Mouse (Mus musculus) forebrain, embryonic 13.5 days (tissue): ENCODE measurements around the gene Bmpr2. TPM values are rescaled to one million over a fixed set of nuclear protein-coding genes. Genes with fewer than 3 reads are reported as not detected.

Experiments
- ATAC-seq: fragments of 200-750 bp; cut with Nextera tagmentation; 2 replicates; pipeline ENCODE4 v1.8.0; 2017
- H3K27ac ChIP-seq: fragments of 300-500 bp; sonication (generic); 2 replicates; pipeline ENCODE4 v1.5.1; 2015; ENCODE audit warnings: inconsistent platforms, mild to moderate bottlenecking, moderate library complexity
- H3K27me3 ChIP-seq: fragments of 300-500 bp; sonication (generic); 2 replicates; pipeline ENCODE4 v1.6.1; 2015; ENCODE audit warnings: mild to moderate bottlenecking, inconsistent platforms
- H3K36me3 ChIP-seq: fragments of 300-500 bp; sonication (generic); 2 replicates; pipeline ENCODE4 v1.6.1; 2015; ENCODE audit warnings: mild to moderate bottlenecking, inconsistent platforms; ENCODE audit not compliant: poor library complexity, severe bottlenecking
- H3K4me1 ChIP-seq: fragments of 300-500 bp; sonication (generic); 2 replicates; pipeline ENCODE4 v1.6.1; 2015; ENCODE audit warnings: inconsistent platforms
- H3K4me2 ChIP-seq: fragments of 300-500 bp; sonication (generic); 2 replicates; pipeline ENCODE4 v1.6.1; 2015; ENCODE audit warnings: inconsistent platforms, mild to moderate bottlenecking, moderate library complexity
- H3K4me3 ChIP-seq: fragments of 300-500 bp; sonication (generic); 2 replicates; pipeline ENCODE4 v1.5.1; 2015; ENCODE audit warnings: mild to moderate bottlenecking, inconsistent platforms
- H3K9ac ChIP-seq: fragments of 300-500 bp; sonication (generic); 2 replicates; pipeline ENCODE4 v1.6.1; 2015; ENCODE audit warnings: mild to moderate bottlenecking, inconsistent platforms
- H3K9me3 ChIP-seq: fragments of 300-500 bp; sonication (generic); replicated peaks from 2 replicates; pipeline ENCODE4 v1.6.1; 2016; ENCODE audit warnings: inconsistent platforms
- WGBS: fragments of 180-500 bp; shearing (Covaris S2); methylation state at CpG from one replicate; pipeline ENCODE4 v1.1.7; 2015; 5-methylcytosine and 5-hydroxymethylcytosine counted together
- polyA plus RNA-seq: library from polyadenylated mRNA; unstranded; fragments of >200 nt; fragmentation: Nextera tagmentation; extraction: Ambion mirVana; gene quantifications from 2 replicates; pipeline ENCODE4 v1.2.1, GENCODE M21; 2015

Gene Bmpr2
- polyA plus RNA-seq, 1 experiment from 2014 or later = 12.6 TPM

DNA sequence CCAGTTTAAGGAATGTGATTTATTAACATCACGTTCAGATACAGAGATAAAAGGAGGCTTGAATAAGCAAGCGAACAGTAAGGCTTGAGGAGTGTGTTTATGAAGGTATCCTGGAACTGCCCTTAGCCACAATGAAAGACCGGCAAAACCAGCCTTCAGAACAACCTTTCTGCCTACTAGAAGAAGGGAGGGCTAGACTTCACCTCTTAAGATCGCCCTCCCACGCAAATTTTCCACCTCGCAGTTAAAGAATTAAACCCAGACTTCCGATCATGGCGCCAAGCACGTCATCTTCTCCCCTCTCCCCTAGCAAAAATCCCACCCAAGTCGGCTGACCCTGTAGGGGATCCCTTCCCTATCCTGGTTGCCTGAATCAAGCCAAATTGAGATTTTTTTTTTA is 992 bp upstream of the Bmpr2 start:
- Histone ChIP-seq H3K4me3 (peak overlapping the region; percentile 86), H3K9ac (peak overlapping the region; percentile 94), H3K4me2 (peak overlapping the region; percentile 81), H3K27me3 (no peaks in the 10 kb centered on the region), H3K9me3 (no peaks in the 10 kb centered on the region), H3K27ac (peak overlapping the region; percentile 98), H3K4me1 (peaks cover 20% of the 10 kb centered on the region), H3K36me3 (no peaks in the 10 kb centered on the region)
- no peak for ATAC-seq
- 3% methylated on average over 10 of the region's 10 CpGs for WGBS

DNA sequence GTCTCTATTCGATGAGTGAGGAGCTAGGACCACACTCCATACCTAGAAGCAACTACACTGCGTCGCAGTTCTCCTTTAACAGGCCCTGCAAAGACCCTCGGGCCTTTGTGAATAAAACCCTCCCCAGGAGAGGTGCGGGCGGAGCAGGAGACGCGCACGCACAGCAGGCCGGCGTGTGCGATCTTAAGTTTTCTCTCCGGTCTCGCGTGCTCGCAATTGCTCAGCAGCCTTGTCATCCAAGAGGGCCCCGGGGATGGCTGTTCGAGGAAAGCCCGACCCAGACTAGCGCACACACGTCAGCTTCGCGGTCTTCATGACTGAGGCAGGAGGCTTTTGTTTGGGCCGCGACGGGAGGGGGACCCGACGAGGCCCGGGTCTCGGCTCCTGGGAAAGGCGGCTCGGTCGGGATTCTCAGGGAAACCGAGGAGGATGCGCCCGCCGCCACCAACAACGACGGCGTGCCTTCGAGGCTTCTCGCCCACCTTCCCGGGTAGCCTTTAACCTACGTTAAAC is 493 bp upstream of the Bmpr2 start:
- Histone ChIP-seq H3K27ac (peak overlapping the region; percentile 98), H3K4me1 (peaks cover 22% of the 10 kb centered on the region), H3K4me2 (peak overlapping the region; percentile 81), H3K36me3 (no peaks in the 10 kb centered on the region), H3K27me3 (no peaks in the 10 kb centered on the region), H3K9ac (peak overlapping the region; percentile 94), H3K9me3 (no peaks in the 10 kb centered on the region), H3K4me3 (peak overlapping the region; percentile 86)
- WGBS = under 1% methylated on average over 44 of the region's 44 CpGs
- peak; percentile 73 for ATAC-seq

DNA sequence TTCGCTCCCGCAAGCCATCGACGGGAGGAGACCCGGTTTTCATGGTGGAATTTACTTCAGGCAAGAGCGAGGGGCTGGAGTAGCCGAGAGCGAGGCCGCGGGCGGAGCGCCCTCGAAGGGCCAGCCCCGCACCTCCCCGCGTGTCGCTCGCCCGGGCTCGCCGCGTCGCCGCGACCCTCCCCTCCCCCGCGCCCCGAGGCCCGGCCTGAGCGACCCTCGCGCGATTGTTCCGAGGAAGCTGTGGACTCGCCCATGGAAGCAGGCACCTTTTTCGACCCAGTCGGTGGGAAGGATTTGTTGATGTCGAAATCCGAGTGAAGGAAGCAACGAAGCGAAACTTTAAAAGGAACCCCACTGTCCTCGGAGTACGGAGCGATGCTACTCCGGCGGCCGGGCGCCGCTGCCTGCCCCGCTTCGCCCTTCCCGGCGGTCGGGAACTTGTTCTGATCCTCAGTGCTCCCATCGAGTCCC is 616 bp downstream of the Bmpr2 start:
- peak overlapping the region; percentile 98 for H3K27ac ChIP-seq
- peak; percentile 65 for ATAC-seq
- peaks cover under 1% of the 10 kb centered on the region; the same call in 1 of the 2 replicates for H3K36me3 ChIP-seq
- peak overlapping the region; percentile 81 for H3K4me2 ChIP-seq
- H3K9me3 ChIP-seq = no peaks in the 10 kb centered on the region
- H3K9ac ChIP-seq = peak overlapping the region; percentile 94
- under 1% methylated on average over 50 of the region's 55 CpGs for WGBS
- peak overlapping the region; percentile 86 for H3K4me3 ChIP-seq
- H3K4me1 ChIP-seq = peaks cover 28% of the 10 kb centered on the region
- no peaks in the 10 kb centered on the region for H3K27me3 ChIP-seq

DNA sequence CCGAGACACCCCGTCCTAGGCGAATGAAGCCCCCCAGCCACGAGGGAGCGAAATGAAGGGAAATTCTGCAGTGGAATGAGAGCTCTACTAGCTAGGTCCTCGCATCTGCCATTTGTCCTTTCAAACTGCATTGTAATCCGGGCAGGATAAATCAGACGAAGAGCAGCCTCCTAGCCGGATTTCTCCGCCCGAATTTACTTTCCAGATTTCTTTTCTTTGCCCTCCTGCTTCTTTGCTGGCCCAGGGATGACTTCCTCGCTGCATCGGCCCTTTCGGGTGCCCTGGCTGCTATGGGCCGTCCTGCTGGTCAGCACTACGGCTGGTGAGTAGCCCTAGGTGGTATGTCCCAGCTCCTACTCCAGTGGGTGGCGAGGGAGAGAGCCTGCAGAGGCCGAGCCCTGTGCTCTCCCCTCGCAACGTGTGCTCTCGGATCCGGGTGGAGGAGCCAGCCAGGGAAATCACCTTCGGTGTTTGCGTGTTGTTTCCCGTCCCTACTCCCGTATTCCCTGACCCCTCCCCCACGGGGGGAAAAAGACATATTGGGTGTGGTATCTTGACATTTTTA is 1.3 kb downstream of the Bmpr2 start:
- Histone ChIP-seq H3K9ac (peak overlapping the region; percentile 94), H3K27me3 (no peaks in the 10 kb centered on the region), H3K4me1 (peaks cover 28% of the 10 kb centered on the region), H3K36me3 (peaks cover 6% of the 10 kb centered on the region; the same call in 1 of the 2 replicates), H3K9me3 (no peaks in the 10 kb centered on the region), H3K4me3 (peak overlapping the region; percentile 86), H3K4me2 (peak overlapping the region; percentile 81), H3K27ac (peak overlapping the region; percentile 98)
- ATAC-seq = no peak
- under 1% methylated on average over 27 of the region's 27 CpGs for WGBS

DNA sequence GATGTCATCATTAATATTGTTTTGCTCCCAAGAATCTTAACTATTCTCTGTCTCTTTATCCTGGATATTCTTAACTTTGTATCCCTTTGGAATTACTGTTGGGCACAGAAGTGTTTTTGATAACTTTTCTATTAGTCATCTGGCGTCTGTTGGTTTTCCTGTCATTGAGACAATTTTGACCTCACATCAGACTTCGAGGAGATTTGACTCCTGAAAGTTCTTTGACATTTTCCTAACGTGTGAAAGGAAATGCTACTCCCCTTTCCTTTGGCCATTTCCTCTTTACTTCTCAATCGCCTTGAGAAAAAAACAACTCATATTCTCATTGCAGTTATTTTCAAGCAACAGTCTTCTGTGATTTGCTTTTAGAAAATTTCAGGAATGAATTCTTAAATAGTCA is 2.1 kb downstream of the Bmpr2 start:
- Histone ChIP-seq H3K27ac (no peak overlapping the region), H3K4me1 (peaks cover 34% of the 10 kb centered on the region), H3K27me3 (no peaks in the 10 kb centered on the region), H3K36me3 (peaks cover 6% of the 10 kb centered on the region; the same call in 1 of the 2 replicates), H3K4me2 (peak overlapping the region; percentile 81), H3K4me3 (peak overlapping the region; percentile 86), H3K9ac (peak overlapping the region; percentile 60), H3K9me3 (no peaks in the 10 kb centered on the region)
- no peak for ATAC-seq
- WGBS = 6% methylated on average over 4 of the region's 4 CpGs

DNA sequence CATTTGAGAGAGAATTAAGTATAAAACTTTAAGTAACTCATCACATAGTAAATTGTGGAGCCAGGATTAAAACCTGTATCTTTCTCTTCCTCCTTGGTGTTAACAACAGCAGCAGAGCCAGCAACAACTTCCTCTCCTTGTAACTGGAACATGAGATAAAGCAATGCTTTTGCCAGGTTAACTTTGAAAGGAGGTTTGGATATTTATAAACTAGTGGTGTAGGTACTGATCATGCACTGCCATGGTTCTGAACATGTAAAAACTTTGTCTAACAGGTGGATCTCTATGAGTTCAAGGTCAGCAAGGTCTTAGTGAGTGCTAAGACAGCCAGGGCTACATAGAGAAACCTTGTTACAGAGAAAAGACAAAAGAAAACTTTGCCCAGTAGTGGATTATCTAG is 3.4 kb downstream of the Bmpr2 start:
- H3K9ac ChIP-seq = peak overlapping the region; percentile 51; the same call in 1 of the 2 replicates
- H3K36me3 ChIP-seq = peaks cover 6% of the 10 kb centered on the region; the same call in 1 of the 2 replicates
- peak overlapping the region; percentile 71 for H3K4me2 ChIP-seq
- ATAC-seq = no peak
- H3K4me3 ChIP-seq = peak overlapping the region; percentile 38
- H3K27me3 ChIP-seq = no peaks in the 10 kb centered on the region
- peaks cover 43% of the 10 kb centered on the region for H3K4me1 ChIP-seq
- H3K9me3 ChIP-seq = no peaks in the 10 kb centered on the region
- no peak overlapping the region for H3K27ac ChIP-seq

DNA sequence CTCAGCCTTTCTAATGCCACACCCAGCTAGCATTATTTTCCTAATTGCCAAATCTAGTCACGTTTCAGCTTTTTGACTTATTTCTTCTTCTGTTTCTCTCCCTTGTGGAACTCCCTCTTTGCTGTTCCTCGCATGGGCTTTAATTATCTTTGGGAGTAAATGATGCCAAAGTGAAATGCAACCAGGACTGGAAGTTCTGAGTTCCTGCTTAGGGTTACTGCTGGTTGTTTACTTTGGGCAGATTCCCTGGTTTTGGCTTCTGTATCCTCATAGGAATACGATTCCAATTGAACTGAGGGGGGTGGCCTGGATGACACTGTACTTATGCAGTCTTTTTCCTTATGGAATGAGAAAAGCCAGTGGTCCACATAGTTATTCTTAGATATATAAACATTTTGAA is 8.7 kb downstream of the Bmpr2 start:
- no peak overlapping the region for H3K4me3 ChIP-seq
- H3K27me3 ChIP-seq = no peaks in the 10 kb centered on the region
- H3K4me1 ChIP-seq = peaks cover 29% of the 10 kb centered on the region
- H3K27ac ChIP-seq = no peak overlapping the region
- 87% methylated on average over 3 of the region's 3 CpGs for WGBS
- ATAC-seq = no peak
- H3K4me2 ChIP-seq = no peak overlapping the region
- no peaks in the 10 kb centered on the region for H3K9me3 ChIP-seq
- H3K36me3 ChIP-seq = peaks cover 6% of the 10 kb centered on the region; the same call in 1 of the 2 replicates
- H3K9ac ChIP-seq = no peak overlapping the region

DNA sequence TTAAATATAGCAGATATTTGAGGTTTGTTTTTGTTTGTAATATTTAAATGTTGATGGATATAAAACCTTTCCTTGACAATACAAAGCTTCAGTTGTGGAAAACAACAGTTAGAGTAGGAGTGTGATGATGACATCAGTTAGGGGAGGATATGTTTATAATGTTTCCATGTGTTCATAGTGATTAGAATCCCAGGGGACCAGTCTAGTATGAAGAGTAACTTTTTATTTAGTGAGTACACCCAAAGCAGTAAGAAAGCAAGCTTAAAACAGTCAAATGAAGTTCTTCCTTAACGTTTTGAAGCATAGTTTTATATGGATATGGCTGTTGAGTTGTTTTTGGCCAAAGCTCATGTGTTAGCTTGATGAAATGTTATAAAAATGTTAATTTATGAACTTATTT is 17.9 kb downstream of the Bmpr2 start:
- Histone ChIP-seq H3K36me3 (0 out of 2 replicates have a peak, but pooled peaks cover 11% of the 10 kb centered on the region), H3K9me3 (no peaks in the 10 kb centered on the region), H3K27me3 (no peaks in the 10 kb centered on the region), H3K9ac (no peak overlapping the region), H3K4me1 (no peaks in the 10 kb centered on the region), H3K4me3 (no peak overlapping the region), H3K4me2 (no peak overlapping the region), H3K27ac (no peak overlapping the region)
- WGBS = 84% methylated on average over 1 of the region's 1 CpGs
- no peak for ATAC-seq

DNA sequence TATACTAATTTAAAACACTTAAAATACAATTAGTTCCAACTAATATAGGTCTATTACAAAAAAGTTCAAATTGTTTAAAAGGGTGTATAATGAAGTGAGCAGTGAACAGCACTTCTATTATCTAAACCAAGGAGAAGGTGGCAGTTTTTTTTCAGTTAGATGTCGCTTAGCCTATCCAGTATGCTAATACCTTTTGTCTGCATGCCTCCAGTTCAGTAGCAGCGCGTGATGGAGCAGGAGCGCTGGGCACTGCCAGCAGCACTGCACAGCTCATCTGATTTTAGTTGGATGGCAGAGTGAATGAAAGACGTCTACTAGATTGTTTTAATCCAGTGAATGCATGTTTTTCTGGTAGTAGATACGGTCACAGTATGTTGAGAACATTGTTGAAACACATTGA is 25.8 kb downstream of the Bmpr2 start:
- Histone ChIP-seq H3K9me3 (no peaks in the 10 kb centered on the region), H3K4me2 (peak overlapping the region; percentile 17), H3K4me1 (peaks cover 33% of the 10 kb centered on the region), H3K4me3 (no peak overlapping the region), H3K36me3 (0 out of 2 replicates have a peak, but pooled peaks cover 8% of the 10 kb centered on the region), H3K27me3 (no peaks in the 10 kb centered on the region), H3K27ac (peak overlapping the region; percentile 65), H3K9ac (no peak overlapping the region)
- ATAC-seq = peak; percentile 94
- 3% methylated on average over 6 of the region's 6 CpGs for WGBS

DNA sequence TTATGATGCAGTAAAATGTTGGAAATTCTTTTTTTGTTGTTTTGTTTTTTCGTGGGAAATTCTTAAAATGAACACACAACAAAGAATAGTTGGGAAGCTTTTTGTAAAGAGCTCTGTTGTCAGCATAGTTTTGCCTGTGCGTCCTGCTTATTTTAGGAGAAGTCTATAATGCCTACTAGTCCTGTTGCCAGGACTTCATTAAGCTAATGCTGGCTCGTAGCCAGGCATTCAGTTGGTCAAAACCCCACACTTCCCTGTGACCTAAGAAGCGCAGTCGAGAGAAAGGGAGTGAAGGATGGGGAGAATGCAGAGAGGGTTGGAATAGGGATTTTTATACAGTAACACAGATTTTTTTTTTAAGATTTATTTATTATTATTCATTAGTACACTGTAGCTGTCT is 26.5 kb downstream of the Bmpr2 start:
- no peak overlapping the region for H3K9ac ChIP-seq
- H3K4me2 ChIP-seq = peak overlapping the region; percentile 38
- ATAC-seq = peak; percentile 71
- peaks cover 33% of the 10 kb centered on the region for H3K4me1 ChIP-seq
- no peak overlapping the region for H3K4me3 ChIP-seq
- no peaks in the 10 kb centered on the region for H3K27me3 ChIP-seq
- no peaks in the 10 kb centered on the region for H3K9me3 ChIP-seq
- 0 out of 2 replicates have a peak, but pooled peaks cover 3% of the 10 kb centered on the region for H3K36me3 ChIP-seq
- WGBS = 20% methylated on average over 5 of the region's 5 CpGs
- peak overlapping the region; percentile 57 for H3K27ac ChIP-seq

DNA sequence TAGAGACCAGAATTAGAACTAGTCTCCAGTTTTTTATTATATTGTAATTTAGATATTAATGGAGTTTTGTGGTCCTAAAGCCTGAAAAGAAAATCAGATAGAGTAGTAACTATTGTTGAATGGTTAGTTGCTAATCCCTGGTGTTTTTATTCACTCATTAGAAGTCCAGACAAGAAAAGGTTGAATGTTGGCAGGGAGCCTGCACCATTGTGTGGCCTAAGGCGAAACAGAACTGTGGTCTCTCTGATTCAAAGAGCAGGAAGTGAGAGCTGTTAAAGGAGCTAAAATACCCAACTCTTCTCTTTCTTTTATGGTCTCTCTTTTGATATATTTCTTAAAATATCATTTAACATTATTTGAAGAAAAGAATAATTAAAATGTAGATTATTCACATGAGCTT is 32.1 kb downstream of the Bmpr2 start:
- 3% methylated on average over 1 of the region's 1 CpGs for WGBS
- Histone ChIP-seq H3K4me2 (no peak overlapping the region), H3K9ac (no peak overlapping the region), H3K9me3 (no peaks in the 10 kb centered on the region), H3K27me3 (no peaks in the 10 kb centered on the region), H3K36me3 (no peaks in the 10 kb centered on the region), H3K27ac (no peak overlapping the region), H3K4me1 (peaks cover 11% of the 10 kb centered on the region; the same call in 1 of the 2 replicates), H3K4me3 (no peak overlapping the region)
- peak; percentile 67; the same call in 1 of the 2 replicates for ATAC-seq

DNA sequence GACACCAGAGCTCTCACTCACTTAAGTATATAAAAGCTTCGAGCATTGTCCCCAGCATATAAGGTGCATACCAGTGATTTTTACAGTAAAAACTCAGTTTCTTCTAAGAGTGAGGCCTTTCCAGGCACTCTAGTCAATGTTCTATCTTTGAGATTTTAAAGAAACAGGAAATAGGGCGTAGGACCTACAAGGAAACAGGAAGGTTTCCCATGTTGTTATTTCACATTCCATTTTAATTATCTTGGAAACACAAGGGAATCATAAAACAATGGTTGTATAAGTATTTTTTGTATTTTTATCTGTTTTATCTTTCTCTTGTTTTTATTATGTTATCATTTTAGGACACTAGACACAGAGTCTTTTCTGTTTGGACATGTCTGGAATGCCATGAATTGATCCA is 34.7 kb downstream of the Bmpr2 start:
- H3K4me3 ChIP-seq = no peak overlapping the region
- 91% methylated on average over 2 of the region's 2 CpGs for WGBS
- peaks cover 2% of the 10 kb centered on the region; the same call in 1 of the 2 replicates for H3K4me1 ChIP-seq
- no peak overlapping the region for H3K27ac ChIP-seq
- ATAC-seq = no peak
- H3K9me3 ChIP-seq = no peaks in the 10 kb centered on the region
- no peaks in the 10 kb centered on the region for H3K36me3 ChIP-seq
- H3K4me2 ChIP-seq = no peak overlapping the region
- H3K9ac ChIP-seq = no peak overlapping the region
- no peaks in the 10 kb centered on the region for H3K27me3 ChIP-seq
